Mouse (Mus musculus) ES-Bruce4 (cell line): Measurements from ENCODE around the gene Zfp618.

Source experiments
- CTCF ChIP-seq: IDR thresholded peaks from one replicate; pipeline ENCODE4 v1.8.1; 2011; ENCODE audit warnings: low read depth, low read length
- EP300 ChIP-seq: IDR thresholded peaks from 2 replicates; pipeline ENCODE4 v1.6.1; 2011; ENCODE audit warnings: low read depth, low read length; ENCODE audit not compliant: insufficient read depth
- POLR2A ChIP-seq: IDR thresholded peaks from one replicate; pipeline ENCODE4 v1.8.1; 2011; ENCODE audit warnings: low read length; ENCODE audit not compliant: insufficient read depth

GRCm38 (mm10) chr4:62965497-62966302 lies at the start of gene Zfp618:
- no peak for TF ChIP-seq CTCF
- no peak for TF ChIP-seq POLR2A
- TF ChIP-seq EP300 = no peak
